Mouse (Mus musculus) forebrain, embryonic 11.5 days (tissue): ENCODE results near the gene Arhgef18. TPM values are rescaled to one million over a fixed set of nuclear protein-coding genes. Genes with fewer than 3 reads are reported as not detected.
A peak's percentile ranks its signal among the peaks of the same experiment; 100 is the strongest.

Experiments
- ATAC-seq: fragments of 200-750 bp; cut with Nextera tagmentation; replicated peaks from 2 replicates; pipeline ENCODE4 v1.8.0; 2017; ENCODE audit warnings: moderate TSS enrichment; ENCODE audit not compliant: low FRiP score
- DNase-seq: peaks from one replicate; pipeline ENCODE4 v3.0.0-alpha.2; 2017; ENCODE audit warnings: low spot score
- H3K27ac ChIP-seq: fragments of 300-500 bp; sonication (generic); 2 replicates; pipeline ENCODE4 v1.5.1; 2014; ENCODE audit warnings: low read depth, low read length
- H3K27me3 ChIP-seq: fragments of 300-500 bp; sonication (generic); 2 replicates; pipeline ENCODE4 v1.6.1; 2014; ENCODE audit warnings: mild to moderate bottlenecking, low read length, mixed read lengths; ENCODE audit not compliant: control insufficient read depth, insufficient read depth
- H3K36me3 ChIP-seq: fragments of 300-500 bp; sonication (generic); 2 replicates; pipeline ENCODE4 v1.6.1; 2014; ENCODE audit warnings: mild to moderate bottlenecking, low read length, moderate library complexity, mixed read lengths; ENCODE audit not compliant: control insufficient read depth, insufficient read depth
- H3K4me1 ChIP-seq: fragments of 300-500 bp; sonication (generic); replicated peaks from 2 replicates; pipeline ENCODE4 v1.6.1; 2014; ENCODE audit warnings: low read length, mixed read lengths; ENCODE audit not compliant: control insufficient read depth, insufficient read depth
- H3K4me2 ChIP-seq: fragments of 300-500 bp; sonication (generic); 2 replicates; pipeline ENCODE4 v1.6.1; 2014; ENCODE audit warnings: low read depth, mild to moderate bottlenecking, low read length, moderate library complexity, mixed read lengths; ENCODE audit not compliant: severe bottlenecking
- H3K4me3 ChIP-seq: fragments of 300-500 bp; sonication (generic); 2 replicates; pipeline ENCODE4 v1.5.1; 2014; ENCODE audit warnings: low read depth, low read length
- H3K9ac ChIP-seq: fragments of 300-500 bp; sonication (generic); 2 replicates; pipeline ENCODE4 v1.6.1; 2014; ENCODE audit warnings: low read length
- H3K9me3 ChIP-seq: fragments of 300-500 bp; sonication (generic); 2 replicates; pipeline ENCODE4 v1.6.1; 2016; ENCODE audit warnings: low read length, mixed read lengths; ENCODE audit not compliant: control insufficient read depth
- WGBS: fragments of 180-500 bp; shearing (Covaris S2); extraction: QIAGEN DNeasy Blood & Tissue Kit; methylation state at CpG from one replicate; pipeline ENCODE4 v1.1.7; 2014; 5-methylcytosine and 5-hydroxymethylcytosine counted together
- polyA plus RNA-seq: library from polyadenylated mRNA; unstranded; fragments of >200 nt; fragmentation: Nextera tagmentation; extraction: Ambion mirVana; gene quantifications from 2 replicates; pipeline ENCODE4 v1.2.1, GENCODE M21; 2014

Gene Arhgef18
- polyA plus RNA-seq, 1 experiment from 2014 or later, result 12.3 TPM

DNA sequence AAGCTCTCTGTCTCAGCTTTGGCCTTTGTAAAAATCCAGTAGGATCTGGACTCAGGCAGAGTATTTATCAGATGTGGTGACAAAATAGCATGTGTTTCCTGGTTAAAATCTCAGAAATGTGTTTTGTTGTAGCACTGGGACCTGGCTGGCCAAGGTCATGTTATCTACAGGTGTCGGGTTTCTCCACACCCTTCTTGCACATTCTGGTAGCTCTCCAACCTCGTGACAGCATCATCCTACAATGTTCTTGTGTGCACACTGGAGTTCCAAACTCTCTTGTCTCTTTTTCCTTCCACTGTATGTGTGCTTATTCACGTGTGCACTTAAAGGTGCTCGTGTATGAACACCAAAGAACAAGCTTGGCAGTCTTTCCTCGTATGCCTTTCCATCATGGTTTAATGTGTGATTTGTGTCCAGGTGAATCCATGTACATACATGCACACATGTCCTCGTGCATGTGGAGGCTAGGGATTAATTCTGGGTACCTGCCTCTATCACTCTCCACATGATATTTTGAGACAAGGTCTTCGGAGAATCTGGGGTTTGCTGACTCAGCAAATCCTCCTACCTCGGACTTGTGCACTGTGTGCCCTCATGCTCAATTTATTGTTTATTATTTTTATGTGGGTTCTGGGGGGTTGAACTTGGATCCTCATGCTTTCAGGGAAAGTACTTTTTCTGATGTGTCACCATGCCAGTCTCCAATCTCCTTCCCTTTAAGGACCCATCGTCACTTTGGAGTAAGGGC, 4.0 kb upstream of the Arhgef18 start:
- no peak for ATAC-seq
- H3K4me3 ChIP-seq, result no peak overlapping the region
- 75% methylated on average over 9 of the region's 9 CpGs for WGBS

DNA sequence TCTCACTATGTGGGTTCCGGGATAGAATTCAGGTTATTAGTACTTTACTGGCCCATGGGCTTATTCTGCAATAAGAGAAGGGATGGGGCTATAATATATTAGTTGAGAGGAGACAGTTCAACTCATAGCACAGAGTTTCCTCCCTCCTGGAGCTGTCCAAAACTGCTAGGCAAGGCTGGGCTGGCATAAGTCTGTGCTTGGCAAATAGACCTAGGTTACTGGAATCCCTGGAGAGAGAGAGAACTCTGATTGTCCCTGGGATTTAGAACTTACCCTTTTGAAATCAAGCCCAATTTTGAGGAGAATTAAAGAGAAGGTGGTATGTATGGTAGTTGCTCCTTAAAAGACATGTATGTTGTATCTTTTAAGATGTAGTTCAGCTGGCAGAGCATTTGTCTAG, 3.3 kb upstream of the Arhgef18 start:
- Histone ChIP-seq H3K4me1 (peaks cover 6% of the 10 kb centered on the region; the same call in 1 of the 2 replicates), H3K36me3 (no peaks in the 10 kb centered on the region), H3K4me3 (no peak overlapping the region), H3K4me2 (no peak overlapping the region), H3K9me3 (no peaks in the 10 kb centered on the region), H3K27me3 (no peaks in the 10 kb centered on the region), H3K9ac (no peak overlapping the region), H3K27ac (no peak overlapping the region)
- ATAC-seq, result no peak
- 97% methylated on average over 1 of the region's 1 CpGs for WGBS
- DNase-seq, result no peak

More for the DNA sequence above, 4.0 kb upstream of the Arhgef18 start:
- H3K4me1 ChIP-seq, result peaks cover 1% of the 10 kb centered on the region; the same call in 1 of the 2 replicates
- H3K27me3 ChIP-seq, result no peaks in the 10 kb centered on the region
- no peaks in the 10 kb centered on the region for H3K36me3 ChIP-seq
- no peak for DNase-seq
- no peaks in the 10 kb centered on the region for H3K9me3 ChIP-seq
- no peak overlapping the region for H3K4me2 ChIP-seq
- no peak overlapping the region for H3K9ac ChIP-seq
- H3K27ac ChIP-seq, result no peak overlapping the region

DNA sequence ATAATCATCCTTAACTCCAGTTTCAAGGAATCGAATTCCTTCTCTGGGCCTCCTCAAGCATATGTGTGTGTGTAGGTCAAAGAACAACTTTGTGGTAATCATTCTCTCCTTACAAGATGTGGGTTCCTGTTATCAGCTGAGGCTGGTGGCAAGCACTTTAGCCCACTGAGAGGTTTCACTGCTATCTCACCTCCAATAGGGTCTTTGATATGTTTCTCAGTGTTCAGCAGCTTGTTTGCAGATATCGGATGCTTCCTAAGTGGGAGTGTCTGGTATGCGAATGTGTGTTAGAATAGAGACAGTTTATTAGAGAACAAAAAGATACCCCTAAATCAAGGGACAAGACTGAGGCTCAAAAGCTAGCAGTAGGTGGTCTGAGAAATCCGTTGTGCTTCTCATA, 513 bp upstream of the Arhgef18 start:
- no peaks in the 10 kb centered on the region for H3K27me3 ChIP-seq
- peak overlapping the region; percentile 79 for H3K9ac ChIP-seq
- H3K27ac ChIP-seq, result no peak overlapping the region
- H3K9me3 ChIP-seq, result no peaks in the 10 kb centered on the region
- WGBS, result 65% methylated on average over 4 of the region's 4 CpGs
- no peak for ATAC-seq
- DNase-seq, result no peak
- peak overlapping the region; percentile 78 for H3K4me3 ChIP-seq
- peaks cover 8% of the 10 kb centered on the region; the same call in 1 of the 2 replicates for H3K4me1 ChIP-seq
- H3K36me3 ChIP-seq, result no peaks in the 10 kb centered on the region; the same call in 1 of the 2 replicates
- peak overlapping the region; percentile 74 for H3K4me2 ChIP-seq

DNA sequence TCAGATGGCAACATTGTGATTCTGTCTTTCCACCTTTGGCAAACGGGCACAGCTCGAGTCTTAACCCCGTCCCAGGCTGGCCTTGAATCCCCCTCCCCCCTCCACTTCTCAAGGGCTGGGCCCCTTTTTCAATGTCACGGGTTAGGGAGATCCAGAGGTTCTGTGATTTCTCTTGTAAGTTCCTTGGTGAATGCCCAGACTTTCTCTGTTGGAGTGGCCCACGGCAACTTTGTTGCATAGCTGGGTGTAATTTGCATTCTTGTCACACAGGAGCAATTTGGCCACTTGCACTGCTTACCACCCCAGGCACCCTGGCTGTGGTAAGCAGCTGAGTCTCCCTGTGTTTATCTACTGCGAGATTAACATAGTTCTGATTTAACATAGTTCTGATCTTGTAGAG, 1.8 kb downstream of the Arhgef18 start:
- H3K4me3 ChIP-seq, result no peak overlapping the region
- H3K4me1 ChIP-seq, result peaks cover 8% of the 10 kb centered on the region; the same call in 1 of the 2 replicates
- ATAC-seq, result peak; percentile 22; the same call in 1 of the 2 replicates
- H3K27me3 ChIP-seq, result no peaks in the 10 kb centered on the region
- WGBS, result 7% methylated on average over 6 of the region's 6 CpGs
- H3K4me2 ChIP-seq, result peak overlapping the region; percentile 8; the same call in 1 of the 2 replicates
- no peaks in the 10 kb centered on the region for H3K9me3 ChIP-seq
- no peak overlapping the region for H3K9ac ChIP-seq
- no peaks in the 10 kb centered on the region; the same call in 1 of the 2 replicates for H3K36me3 ChIP-seq
- 0 out of 2 replicates have a peak overlapping the region, but pooled peaks have one; percentile 20 for H3K27ac ChIP-seq
- DNase-seq, result no peak

DNA sequence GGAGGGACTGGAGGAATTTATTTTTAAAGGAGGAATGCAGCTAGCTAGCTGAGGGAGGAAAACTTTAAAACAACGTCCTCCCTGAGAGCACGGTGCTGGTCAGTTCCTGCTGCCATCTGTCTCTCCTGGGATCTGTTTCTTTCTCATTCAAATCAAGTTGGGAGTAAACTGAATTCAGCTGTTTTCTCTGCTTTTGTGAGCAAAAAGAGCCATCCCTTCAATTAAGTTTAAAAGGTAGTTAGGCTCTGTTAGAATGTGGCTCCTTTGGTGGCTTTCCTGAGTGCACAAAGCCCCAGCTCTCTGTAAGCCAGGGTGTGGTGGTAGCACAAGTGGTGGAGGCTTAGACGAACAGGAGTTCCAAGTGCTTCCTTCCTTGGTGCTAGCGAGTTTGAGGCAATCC, 2.4 kb downstream of the Arhgef18 start:
- no peaks in the 10 kb centered on the region for H3K27me3 ChIP-seq
- peaks cover 8% of the 10 kb centered on the region; the same call in 1 of the 2 replicates for H3K4me1 ChIP-seq
- H3K4me3 ChIP-seq, result no peak overlapping the region
- DNase-seq, result no peak
- H3K9ac ChIP-seq, result no peak overlapping the region
- no peaks in the 10 kb centered on the region for H3K9me3 ChIP-seq
- 11% methylated on average over 4 of the region's 4 CpGs for WGBS
- no peaks in the 10 kb centered on the region; the same call in 1 of the 2 replicates for H3K36me3 ChIP-seq
- peak overlapping the region; percentile 20; the same call in 1 of the 2 replicates for H3K27ac ChIP-seq
- H3K4me2 ChIP-seq, result peak overlapping the region; percentile 8; the same call in 1 of the 2 replicates
- ATAC-seq, result no peak

DNA sequence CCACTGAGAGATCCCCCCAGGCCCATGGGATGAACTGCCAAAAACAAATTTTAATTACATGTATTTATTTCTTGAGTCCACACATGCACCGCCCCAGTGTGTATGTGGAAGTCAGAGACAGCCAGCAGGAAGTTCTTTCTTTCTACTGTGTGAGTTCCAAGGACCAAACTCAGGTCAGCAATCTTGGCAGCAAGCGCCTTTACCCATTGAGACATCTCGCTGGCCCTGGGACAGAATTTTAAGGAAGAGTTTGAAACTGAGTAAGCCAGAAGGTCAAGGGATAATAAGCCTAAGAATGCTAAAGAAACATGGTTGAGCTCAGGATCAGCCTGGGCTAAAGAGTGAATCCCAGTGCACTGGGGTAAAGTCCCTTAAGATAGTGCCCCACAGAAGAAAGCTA, 4.8 kb downstream of the Arhgef18 start:
- no peak overlapping the region for H3K4me2 ChIP-seq
- WGBS, result 96% methylated on average over 3 of the region's 3 CpGs
- DNase-seq, result no peak

DNA sequence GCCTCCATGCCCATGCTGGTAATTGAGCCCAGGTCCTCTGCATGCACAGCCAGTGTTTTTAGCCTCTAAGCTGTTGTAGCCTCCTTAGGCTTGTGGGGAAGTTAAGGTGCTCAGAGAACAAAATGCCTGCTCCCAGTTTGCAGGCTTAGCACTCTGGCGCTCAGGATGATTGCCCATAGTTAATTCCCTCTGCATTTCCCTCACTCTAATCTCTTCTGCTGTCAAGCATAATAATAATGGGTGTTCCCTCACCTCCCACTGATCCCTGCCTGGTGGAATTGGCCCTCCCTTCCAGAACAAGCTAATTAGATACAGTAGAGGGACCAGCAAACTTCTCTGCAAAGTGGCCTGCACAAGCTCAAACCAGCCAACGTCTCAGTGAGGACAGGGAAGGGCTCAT, 7.7 kb downstream of the Arhgef18 start:
- DNase-seq, result no peak
- Histone ChIP-seq H3K36me3 (no peaks in the 10 kb centered on the region; the same call in 1 of the 2 replicates), H3K27ac (no peak overlapping the region), H3K27me3 (no peaks in the 10 kb centered on the region), H3K4me1 (no peaks in the 10 kb centered on the region), H3K4me3 (no peak overlapping the region), H3K9ac (no peak overlapping the region), H3K4me2 (no peak overlapping the region), H3K9me3 (no peaks in the 10 kb centered on the region; the same call in 1 of the 2 replicates)
- 20% methylated on average over 2 of the region's 2 CpGs for WGBS
- no peak for ATAC-seq

More for the DNA sequence above, 4.8 kb downstream of the Arhgef18 start:
- H3K9me3 ChIP-seq, result no peaks in the 10 kb centered on the region
- no peak overlapping the region for H3K4me3 ChIP-seq
- H3K9ac ChIP-seq, result no peak overlapping the region
- no peaks in the 10 kb centered on the region for H3K27me3 ChIP-seq
- no peak for ATAC-seq
- H3K36me3 ChIP-seq, result no peaks in the 10 kb centered on the region; the same call in 1 of the 2 replicates
- peaks cover 8% of the 10 kb centered on the region; the same call in 1 of the 2 replicates for H3K4me1 ChIP-seq
- H3K27ac ChIP-seq, result no peak overlapping the region

DNA sequence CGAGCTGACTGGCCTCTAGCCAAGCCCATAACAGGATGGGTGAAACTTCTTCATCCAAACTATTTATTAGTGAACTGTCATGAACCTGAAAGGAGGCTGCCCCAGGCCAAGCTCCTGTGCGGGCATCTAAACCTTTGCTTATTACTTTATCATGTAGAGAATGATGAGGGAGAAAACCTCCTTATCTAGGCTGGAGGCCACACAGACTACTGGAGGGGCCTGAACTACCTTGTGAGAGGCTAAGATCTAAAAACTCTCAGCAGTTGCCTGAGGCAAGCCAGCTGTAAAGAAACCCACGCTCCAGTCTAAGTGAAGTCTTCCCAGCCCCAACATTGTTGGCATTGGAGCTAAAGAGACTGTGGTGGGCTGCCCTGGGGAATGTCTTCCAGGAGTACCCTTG, 14.6 kb downstream of the Arhgef18 start:
- 86% methylated on average over 3 of the region's 3 CpGs for WGBS
- no peak for ATAC-seq

More for the DNA sequence above, 14.6 kb downstream of the Arhgef18 start:
- H3K4me3 ChIP-seq, result no peak overlapping the region
- no peak overlapping the region for H3K9ac ChIP-seq
- H3K27ac ChIP-seq, result no peak overlapping the region
- H3K9me3 ChIP-seq, result no peaks in the 10 kb centered on the region; the same call in 1 of the 2 replicates
- no peak for DNase-seq
- no peaks in the 10 kb centered on the region for H3K36me3 ChIP-seq
- H3K4me1 ChIP-seq, result no peaks in the 10 kb centered on the region
- H3K4me2 ChIP-seq, result no peak overlapping the region
- H3K27me3 ChIP-seq, result no peaks in the 10 kb centered on the region
